Mouse (Mus musculus): ENCODE measurements around the gene Gabbr2.

DNA sequence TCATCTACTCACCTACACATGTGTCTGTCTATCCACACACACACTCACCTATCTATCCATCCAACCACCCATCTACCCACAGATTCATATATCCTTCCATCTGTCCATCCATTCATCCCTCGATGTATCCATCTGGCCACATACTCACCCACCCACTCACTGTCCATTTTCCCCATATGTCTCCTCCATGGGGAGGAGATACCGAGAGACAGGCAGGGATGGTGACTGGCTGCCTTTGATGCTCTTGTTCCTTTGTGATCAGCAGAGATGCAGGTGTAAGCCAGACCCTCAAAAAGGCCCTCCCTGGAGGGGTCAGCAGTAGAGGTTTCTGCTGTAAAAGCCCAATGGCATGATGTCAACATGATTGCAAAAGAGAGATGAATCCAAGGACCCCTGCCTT, 221.0 kb downstream of the Gabbr2 start:
- TF ChIP-seq POLR2A (IDR thresholded peaks at IDR 0.05; ENCODE audit: insufficient read depth, low read length), result no peak
- TF ChIP-seq CTCF (IDR thresholded peaks at IDR 0.05; ENCODE audit: low read depth, low read length), result no peak

Data from ES-Bruce4 (cell line).